Mouse (Mus musculus) NIH3T3 (cell line): Measurements from ENCODE around the gene Sprtn.

Source experiments
- DNase-seq: peaks from one replicate; pipeline ENCODE4 v3.0.0-alpha.2; 2012; ENCODE audit warnings: low read depth

Sprtn gene

DNA sequence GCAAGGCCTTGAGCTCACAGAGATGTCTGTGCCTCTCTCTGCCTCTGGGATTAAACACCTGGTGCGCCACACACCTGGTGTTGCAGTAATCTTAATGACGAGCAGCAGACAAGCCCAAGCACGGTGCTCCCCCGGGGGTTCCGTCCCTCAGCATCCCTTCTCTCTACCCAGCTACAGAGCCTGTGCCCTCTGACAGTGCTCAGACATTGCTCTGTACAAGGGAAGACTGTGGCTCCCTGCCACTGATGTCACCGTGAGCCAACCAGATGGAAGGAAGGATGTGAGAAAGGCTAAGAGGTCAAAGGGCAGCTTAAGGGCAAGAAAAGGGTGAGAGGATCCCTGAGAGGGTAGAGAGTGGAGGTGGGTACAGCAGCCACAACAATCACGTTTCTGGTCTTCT is 46.7 kb downstream of the Sprtn start:
- no peak for DNase-seq

DNA sequence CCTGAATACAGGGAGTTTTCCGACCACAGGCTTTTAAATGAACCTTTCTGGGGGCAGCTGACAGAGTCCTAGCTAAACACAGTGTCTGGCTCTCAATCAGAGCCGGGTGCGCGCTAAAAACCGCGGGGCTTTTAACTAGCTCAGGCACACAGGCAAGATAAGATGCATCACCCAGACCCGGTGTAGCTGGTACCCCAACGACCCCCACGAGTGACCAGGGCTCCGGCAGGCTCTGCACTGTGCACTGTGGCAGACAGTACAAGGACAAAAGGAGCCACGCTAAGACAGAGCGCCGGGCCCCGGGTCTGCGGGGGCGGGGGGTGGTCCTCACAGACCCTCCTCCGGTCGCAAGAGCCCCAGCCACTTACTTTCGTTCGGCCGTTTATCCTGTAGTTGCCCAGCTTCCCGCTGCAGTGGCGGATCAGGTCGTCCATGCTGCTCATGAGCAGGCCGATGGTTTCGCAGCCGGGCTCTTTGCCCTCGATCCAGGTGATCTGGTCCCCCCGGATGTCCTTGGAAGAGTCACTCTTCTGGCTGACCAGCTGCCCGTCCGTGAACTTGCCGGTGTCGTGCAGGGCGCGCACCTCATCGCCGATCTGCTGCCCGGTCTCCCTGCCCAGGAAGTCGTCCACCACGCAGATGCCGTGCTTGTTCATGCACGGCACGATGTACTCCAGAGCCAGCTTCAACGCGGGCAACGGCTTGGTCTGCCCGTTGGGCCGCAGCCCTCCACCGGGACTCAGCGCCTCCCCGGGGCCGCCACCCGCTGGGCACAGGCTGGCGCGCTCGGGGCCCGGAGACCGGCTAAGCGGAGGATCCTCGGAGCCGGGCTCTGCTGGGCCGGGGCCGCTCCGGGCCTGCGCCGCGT is 50.4 kb downstream of the Sprtn start:
- DNase-seq: peak; percentile 62

GRCm38 (mm10) chr8:124948733-124949111 is 51.0 kb downstream of the Sprtn start:
- DNase-seq: peak; percentile 51

DNA sequence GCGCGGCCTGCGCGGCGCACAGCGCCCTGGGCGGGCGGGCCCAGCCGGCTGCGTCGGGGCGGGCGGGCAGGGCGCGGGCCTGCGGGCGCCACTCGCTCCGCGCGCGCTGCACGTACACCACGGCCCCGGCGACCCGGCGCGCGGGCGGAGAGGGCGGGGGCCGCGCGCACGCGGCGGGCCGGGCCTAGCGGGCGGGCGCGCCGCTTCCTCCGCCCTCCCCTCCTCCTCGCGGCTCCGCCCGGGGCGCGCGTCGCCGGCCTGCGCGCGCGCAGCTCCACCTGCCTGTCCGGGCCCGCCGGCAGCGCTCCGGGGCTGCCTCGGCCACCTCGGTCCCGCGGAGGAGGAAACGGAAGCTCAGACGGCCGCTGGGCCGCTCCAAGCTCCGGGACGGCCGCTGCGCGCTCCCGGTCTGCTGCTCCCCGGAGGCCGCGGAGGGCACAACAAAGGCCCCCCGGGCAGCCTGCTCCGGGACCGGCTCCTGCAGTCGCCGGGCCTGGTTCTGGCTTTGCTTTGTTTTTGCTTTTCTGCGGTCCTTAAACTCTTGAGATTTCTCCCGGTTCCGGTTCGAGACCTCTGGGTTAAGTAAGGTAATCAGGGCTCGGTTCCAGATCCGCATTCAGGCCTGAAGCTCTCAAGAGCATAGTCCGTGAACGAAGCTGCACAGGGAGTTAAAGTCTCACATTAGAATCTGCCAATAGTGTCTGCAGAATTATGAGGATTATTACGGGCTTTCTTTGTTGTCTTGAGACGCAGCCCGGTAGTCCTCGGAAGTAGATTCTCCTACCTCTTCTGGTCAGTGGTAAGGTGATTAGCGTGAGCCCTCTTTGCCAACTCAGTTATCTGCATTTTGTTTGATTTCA is 51.8 kb downstream of the Sprtn start, which contains the start of gene Egln1:
Egln1 (minus strand) TSS at position 116 of the 860 bp plus-strand sequence.
- peak; percentile 91 for DNase-seq

GRCm38 (mm10) chr8:124950069-124950456 is 52.4 kb downstream of the Sprtn start:
- no peak for DNase-seq

GRCm38 (mm10) chr8:124950865-124951264 is 53.2 kb downstream of the Sprtn start:
- no peak for DNase-seq

- no peak for DNase-seq
These were observed 55.5 kb downstream of the Sprtn start for GRCm38 (mm10) chr8:124953188-124953587.

- DNase-seq: peak; percentile 43
These were observed 56.9 kb downstream of the Sprtn start for GRCm38 (mm10) chr8:124954572-124955082.
